Mouse (Mus musculus) C2C12 (cell line): ENCODE results near the gene Echdc2. TPM values are rescaled to one million over a fixed set of nuclear protein-coding genes. Genes with fewer than 3 reads are reported as not detected.

Source experiments
- H3K27me3 ChIP-seq: one replicate; pipeline ENCODE4 v1.6.1; 2011; ENCODE audit not compliant: control insufficient read depth, insufficient read depth, insufficient read length
- H3K36me3 ChIP-seq: one replicate; pipeline ENCODE4 v1.6.1; 2011; ENCODE audit not compliant: control insufficient read depth, insufficient read depth
- H3K4me3 ChIP-seq: one replicate; pipeline ENCODE4 v1.5.1; 2011; ENCODE audit warnings: mild to moderate bottlenecking, control low read depth; ENCODE audit not compliant: poor library complexity, insufficient read depth, severe bottlenecking
- H3K79me2 ChIP-seq: one replicate; pipeline ENCODE4 v1.6.1; 2011; ENCODE audit not compliant: control insufficient read depth, insufficient read depth
- H3K79me3 ChIP-seq: one replicate; pipeline ENCODE4 v1.6.1; 2011; ENCODE audit warnings: low read depth, control low read depth
- H3ac ChIP-seq: one replicate; pipeline ENCODE3; 2011; ENCODE audit warnings: low read depth; ENCODE audit not compliant: control insufficient read depth, insufficient read length
- CEBPB ChIP-seq: IDR thresholded peaks from one replicate; pipeline ENCODE4 v1.6.1; 2011; ENCODE audit warnings: low read depth, mild to moderate bottlenecking, control low read depth, moderate library complexity
- CTCF ChIP-seq: IDR thresholded peaks from one replicate; pipeline ENCODE4 v1.5.1; 2011; ENCODE audit not compliant: control insufficient read depth, insufficient read depth, insufficient read length
- FOSL1 ChIP-seq: IDR thresholded peaks from one replicate; pipeline ENCODE4 v1.8.0; 2011; ENCODE audit warnings: mild to moderate bottlenecking, low read length; ENCODE audit not compliant: poor library complexity, insufficient read depth, severe bottlenecking
- MAX ChIP-seq: IDR thresholded peaks from one replicate; pipeline ENCODE4 v1.6.1; 2011; ENCODE audit warnings: mild to moderate bottlenecking, control low read depth
- MYOD1 ChIP-seq: IDR thresholded peaks from one replicate; pipeline ENCODE4 v1.6.1; 2011; ENCODE audit warnings: low read depth; ENCODE audit not compliant: control insufficient read depth, insufficient read length
- MYOG ChIP-seq: IDR thresholded peaks from one replicate; pipeline ENCODE4 v1.6.1; 2011; ENCODE audit not compliant: control insufficient read depth, insufficient read length; ENCODE audit errors: extremely low read depth
- USF1 ChIP-seq: IDR thresholded peaks from one replicate; pipeline ENCODE4 v1.6.1; 2011; ENCODE audit warnings: low read depth, mild to moderate bottlenecking, control low read depth, moderate library complexity
- long read RNA-seq, 2 experiments: library from polyadenylated mRNA; unstranded; transcript quantifications; one replicate each; pipeline ENCODE4 v2.0.0; 2019 to 2020
- polyA plus RNA-seq: library from polyadenylated mRNA; unstranded; fragments of >200 nt; fragmentation: generic; extraction: Trizol; gene quantifications from one replicate; pipeline ENCODE4 v1.2.1, GENCODE M21; 2012; ENCODE audit warnings: missing spikeins

Echdc2 gene
- 14.1 TPM for polyA plus RNA-seq
- long read RNA-seq, experiment 1, transcript Echdc2-201 (10 exons, 1,307 nt) = major isoform, 18 of 27 reads
- long read RNA-seq, experiment 1, partial matches to known transcripts = 1 of 27 reads
- long read RNA-seq, experiment 1, other reads (novel, unspliced or antisense) = 7 of 27 reads
- long read RNA-seq, experiment 2, transcript Echdc2-201 (10 exons, 1,307 nt) = major isoform, 33 of 39 reads
- long read RNA-seq, experiment 2, partial matches to known transcripts = 1 of 39 reads
- long read RNA-seq, experiment 2, other reads (novel, unspliced or antisense) = 4 of 39 reads

DNA sequence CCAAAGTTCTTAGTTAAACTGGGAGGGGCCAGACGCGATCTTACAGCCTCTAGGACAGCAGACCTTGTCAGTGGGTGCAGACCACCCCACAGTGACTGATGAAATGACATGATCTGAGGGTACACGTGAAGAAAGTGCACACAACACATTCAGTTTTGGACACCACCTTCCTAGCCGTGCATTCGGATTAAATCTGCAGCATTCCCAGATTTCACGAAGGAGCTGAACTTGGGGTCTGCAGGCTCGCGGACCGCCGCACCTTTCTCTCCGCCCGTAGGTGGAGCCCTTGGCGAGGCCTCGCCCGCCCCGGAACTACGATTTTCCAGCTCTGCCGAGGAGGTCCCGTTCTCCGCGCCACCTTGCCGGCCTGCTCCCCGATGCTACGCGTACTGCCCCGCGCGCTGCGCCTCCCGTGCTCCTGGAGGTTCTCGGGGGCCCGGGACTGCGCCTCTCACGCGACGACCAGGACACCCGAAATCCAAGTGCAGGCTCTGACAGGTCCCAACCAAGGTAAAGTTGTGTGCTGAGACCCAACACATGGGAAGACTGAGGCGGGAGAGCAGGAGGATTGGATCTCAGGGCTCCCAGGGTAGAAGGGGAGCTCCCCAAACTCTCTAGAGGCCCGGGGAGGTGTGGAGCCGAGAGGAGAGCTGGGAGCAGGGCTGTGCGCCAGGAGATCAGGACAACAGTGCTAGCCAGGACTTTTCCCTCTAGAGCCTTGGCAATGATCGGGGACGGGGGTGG, at the start of gene Echdc2:
Gene Echdc2, plus strand, starts transcription at position 286 of the 744 bp plus-strand sequence.
- Histone ChIP-seq H3K27me3 (no peaks in the 10 kb centered on the region), H3K36me3 (no peaks in the 10 kb centered on the region), H3K79me3 (no peaks in the 10 kb centered on the region), H3K79me2 (no peaks in the 10 kb centered on the region), H3ac (peak within 1 kb of the TSS; percentile 70), H3K4me3 (peak within 1 kb of the TSS; percentile 39)
- no peak for TF ChIP-seq MYOD1
- TF ChIP-seq MYOG = no peak
- no peak for TF ChIP-seq CTCF
- no peak for TF ChIP-seq FOSL1
- no peak for TF ChIP-seq USF1
- TF ChIP-seq MAX = no peak
- TF ChIP-seq CEBPB = no peak

DNA sequence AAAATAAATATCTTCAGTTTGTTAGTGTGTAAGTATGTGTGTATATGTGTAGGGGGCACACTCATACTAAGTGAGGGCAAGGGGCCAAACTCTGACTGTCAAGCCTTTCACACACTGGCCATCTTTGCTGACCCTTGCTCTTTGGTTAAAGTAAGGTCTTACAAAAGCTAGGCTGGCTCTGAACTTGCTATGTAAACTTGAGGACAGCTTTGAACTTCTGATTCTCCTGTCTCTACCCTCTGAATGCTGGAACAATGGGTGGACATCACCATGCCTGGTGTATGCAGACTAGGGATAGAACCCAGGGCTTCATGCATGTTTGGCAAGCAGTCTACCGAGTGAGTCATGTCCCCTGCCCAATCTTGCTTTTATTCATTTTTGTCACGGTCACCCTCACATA, 48.8 kb upstream of the Echdc2 start:
- H3K79me3 ChIP-seq = no peaks in the 10 kb centered on the region
- H3K4me3 ChIP-seq = no peak overlapping the region
- no peaks in the 10 kb centered on the region for H3K27me3 ChIP-seq
- TF ChIP-seq MYOD1 (no peak), CEBPB (no peak), FOSL1 (no peak), CTCF (no peak)
- H3K36me3 ChIP-seq = no peaks in the 10 kb centered on the region
- no peaks in the 10 kb centered on the region for H3K79me2 ChIP-seq
- no peak overlapping the region for H3ac ChIP-seq

DNA sequence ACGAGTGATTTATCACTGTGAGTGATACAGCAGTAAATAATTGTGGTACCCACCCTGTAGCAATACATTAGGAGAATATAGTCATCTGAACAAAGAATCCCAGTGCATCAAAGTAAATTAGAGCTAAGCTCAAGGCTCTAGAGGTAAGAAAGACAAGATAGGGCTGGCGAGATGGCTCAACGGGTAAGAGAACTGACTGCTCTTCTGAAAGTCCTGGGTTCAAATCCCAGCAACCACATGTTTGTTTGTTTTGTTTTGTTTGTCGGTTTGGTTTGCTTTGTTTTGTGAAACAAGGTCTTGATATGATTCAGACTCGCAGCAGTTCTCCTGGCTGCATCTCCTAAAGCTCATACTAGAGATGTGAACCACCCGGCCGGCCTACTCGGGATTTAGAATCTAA, 47.7 kb upstream of the Echdc2 start:
- TF ChIP-seq CEBPB (no peak), MAX (no peak), FOSL1 (no peak), MYOD1 (no peak), CTCF (no peak), USF1 (no peak), MYOG (no peak)
- Histone ChIP-seq H3K4me3 (peak overlapping the region; percentile 27), H3K79me3 (no peaks in the 10 kb centered on the region), H3ac (peak overlapping the region; percentile 24), H3K79me2 (no peaks in the 10 kb centered on the region), H3K36me3 (no peaks in the 10 kb centered on the region), H3K27me3 (no peaks in the 10 kb centered on the region)

DNA sequence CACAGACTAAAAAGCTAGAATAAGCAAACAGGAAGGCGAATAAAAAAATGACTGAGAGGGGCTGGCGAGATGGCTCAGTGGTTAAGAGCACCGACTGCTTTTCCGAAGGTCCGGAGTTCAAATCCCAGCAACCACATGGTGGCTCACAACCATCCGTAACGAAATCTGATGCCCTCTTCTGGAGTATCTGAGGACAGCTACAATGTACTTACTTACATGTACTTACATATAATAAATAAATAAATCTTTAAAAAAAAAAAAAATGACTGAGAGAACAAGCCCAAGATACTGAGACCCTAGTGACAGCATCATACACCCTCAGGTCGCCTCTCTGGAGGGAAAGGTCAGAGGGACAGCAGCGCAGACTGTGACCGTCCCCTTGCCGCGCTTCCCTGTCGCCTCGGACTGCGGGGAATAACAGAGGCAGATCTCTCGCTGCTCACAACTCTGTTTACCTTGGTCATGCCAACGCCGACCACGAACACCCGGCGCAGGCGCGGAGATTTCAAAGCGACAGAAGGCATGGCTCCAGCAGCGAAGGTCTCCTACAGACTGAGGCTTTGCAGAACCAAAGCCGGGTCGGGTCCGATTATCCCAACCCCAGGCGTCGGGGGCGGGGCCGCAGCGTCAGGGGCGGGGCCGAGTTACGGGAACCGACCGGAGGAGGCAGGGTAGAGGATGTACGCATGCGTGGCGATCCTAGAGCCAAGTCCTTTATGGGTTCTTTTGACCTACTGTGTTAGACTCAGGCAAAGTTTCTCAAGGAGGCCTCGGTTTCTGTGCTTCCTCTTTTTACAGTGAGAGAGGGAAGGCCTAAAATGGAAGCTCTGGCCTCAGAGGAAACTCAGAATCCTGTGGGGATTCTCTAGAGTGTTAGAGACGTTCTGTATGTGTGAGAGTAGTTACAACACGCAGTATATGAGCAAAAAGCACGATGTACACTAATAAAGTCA, 47.0 kb upstream of the Echdc2 start:
- TF ChIP-seq CTCF (no peak), FOSL1 (no peak), MYOD1 (no peak), CEBPB (no peak)
- Histone ChIP-seq H3K79me3 (no peaks in the 10 kb centered on the region), H3K36me3 (no peaks in the 10 kb centered on the region), H3K79me2 (no peaks in the 10 kb centered on the region), H3K4me3 (peak overlapping the region; percentile 42), H3K27me3 (no peaks in the 10 kb centered on the region), H3ac (peak overlapping the region; percentile 76)

DNA sequence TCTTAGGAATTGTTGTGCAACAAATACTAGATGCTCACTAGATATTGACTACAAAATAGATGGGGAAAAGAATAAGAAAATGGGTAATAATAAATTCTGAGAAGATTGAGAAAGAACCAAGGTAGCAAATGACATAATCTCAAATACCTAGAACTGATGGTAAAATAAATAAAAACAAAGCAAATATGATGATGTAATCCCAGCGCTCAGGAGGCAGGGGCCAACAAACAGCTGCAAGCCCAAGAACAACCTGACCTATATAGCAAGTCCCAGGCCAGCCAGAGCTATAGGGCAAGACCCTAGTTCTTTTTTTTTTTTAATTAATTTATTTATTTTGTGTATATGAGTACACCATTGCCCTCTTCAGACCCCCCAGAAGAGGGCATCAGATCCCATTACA, 41.1 kb upstream of the Echdc2 start:
- Histone ChIP-seq H3K27me3 (no peaks in the 10 kb centered on the region), H3K79me3 (no peaks in the 10 kb centered on the region), H3K36me3 (no peaks in the 10 kb centered on the region), H3K4me3 (no peak overlapping the region), H3ac (no peak overlapping the region), H3K79me2 (no peaks in the 10 kb centered on the region)
- no peak for TF ChIP-seq USF1
- no peak for TF ChIP-seq CEBPB
- no peak for TF ChIP-seq MYOG
- TF ChIP-seq CTCF = no peak
- no peak for TF ChIP-seq MAX
- no peak for TF ChIP-seq MYOD1
- no peak for TF ChIP-seq FOSL1

DNA sequence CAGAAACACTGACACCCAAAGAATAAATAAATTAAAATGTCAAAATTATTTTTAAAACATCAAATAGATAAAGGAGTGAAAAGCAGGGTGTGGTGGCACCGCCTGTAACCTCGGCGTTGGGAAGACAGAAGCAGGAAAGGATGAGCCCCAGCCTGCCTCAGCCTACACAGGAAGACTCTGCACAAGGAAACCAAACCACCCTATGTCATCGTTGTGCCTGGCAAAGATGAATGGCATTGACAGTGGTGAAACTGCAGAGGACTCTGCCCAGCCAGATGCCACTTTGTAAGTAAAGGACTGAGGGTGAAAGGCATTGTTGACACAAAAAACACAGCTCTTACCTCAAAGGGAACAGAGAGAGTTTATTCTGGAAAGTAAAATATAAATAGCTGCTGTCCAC, 39.0 kb upstream of the Echdc2 start:
- Histone ChIP-seq H3K79me3 (no peaks in the 10 kb centered on the region), H3ac (no peak overlapping the region), H3K79me2 (no peaks in the 10 kb centered on the region), H3K4me3 (no peak overlapping the region), H3K36me3 (no peaks in the 10 kb centered on the region), H3K27me3 (no peaks in the 10 kb centered on the region)
- TF ChIP-seq MYOG (no peak), MYOD1 (no peak), FOSL1 (no peak)
